In genomic region chr6:24954126-24954525, GRCm38 (mm10) we compare ENCODE assay signal across 22 mouse cellular contexts. TPM values are rescaled to one million over a fixed set of nuclear protein-coding genes. Genes with fewer than 3 reads are reported as not detected.
DNase-seq lines count a peak whose midpoint lies in the region; ATAC-seq lines count a peak whose summit lies in the region.
"Had no signal": no experiment of that assay in that cellular context is flagged by ENCODE, and none has a peak within 500 bp of the region (broad histone marks: within the 10 kb centered on the region; RNA-seq: fewer than 3 reads in every experiment).

No protein-coding gene starts in this region.

- peaks cover 9% of the 10 kb centered on the region for H3K4me1 ChIP-seq in hindbrain, embryonic 13.5 days (replicated peaks)
- peaks cover 5% of the 10 kb centered on the region; the same call in 1 of the 2 replicates for H3K4me1 ChIP-seq in hindbrain, embryonic 12.5 days
- peaks cover 22% of the 10 kb centered on the region for H3K4me1 ChIP-seq in midbrain, embryonic 10.5 days
- H3K4me1 ChIP-seq in midbrain, embryonic 13.5 days (replicated peaks): peaks cover 5% of the 10 kb centered on the region
- H3K4me1 ChIP-seq in midbrain, embryonic 12.5 days: peaks cover 4% of the 10 kb centered on the region; the same call in 1 of the 2 replicates

- intact Hi-C loops in gastrocnemius, postnatal 36 days (cut with DNase I): no loop called here

- H3K27me3 ChIP-seq in hindbrain, embryonic 13.5 days: peaks cover 6% of the 10 kb centered on the region; the same call in 1 of the 2 replicates
- peaks cover 3% of the 10 kb centered on the region for H3K27me3 ChIP-seq in hindbrain, embryonic 12.5 days
- H3K27me3 ChIP-seq in midbrain, embryonic 10.5 days (ENCODE audit: low read depth, poor library complexity, severe bottlenecking): peaks cover 15% of the 10 kb centered on the region
- peaks cover 7% of the 10 kb centered on the region; the same call in 1 of the 2 replicates for H3K27me3 ChIP-seq in midbrain, embryonic 13.5 days
- peaks cover 8% of the 10 kb centered on the region for H3K27me3 ChIP-seq in midbrain, embryonic 12.5 days
- H3K27me3 ChIP-seq: forebrain, embryonic 15.5 days had no signal

- no peak for ATAC-seq in hindbrain, embryonic 13.5 days (ENCODE audit: low FRiP score)
- no peak for ATAC-seq in hindbrain, embryonic 12.5 days (ENCODE audit: low FRiP score)
- no peak for ATAC-seq in midbrain, embryonic 13.5 days
- no peak for ATAC-seq in midbrain, embryonic 12.5 days (ENCODE audit: low FRiP score, low read depth)
- ATAC-seq: CD4-positive, CD25-positive, alpha-beta regulatory T cell, adult 4 months; intestine, postnatal 0 days; liver, postnatal 0 days had no signal

- DNase-seq in midbrain, embryonic 10.5 days (ENCODE audit: low spot score): no peak
- no peak for DNase-seq in gastrocnemius, postnatal 36 days
- no peak for DNase-seq in heart, adult 11 months
- no peak for DNase-seq in MN1 (ENCODE audit: low spot score)
- DNase-seq: heart, postnatal 4 days; liver; liver, postnatal 0 days; lung, postnatal 14 days; right cerebral cortex, postnatal 14 days; thymus, postnatal 14 days had no signal

- WGBS in hindbrain, embryonic 13.5 days: 87% methylated on average over 5 of the region's 5 CpGs
- 81% methylated on average over 5 of the region's 5 CpGs for WGBS in hindbrain, embryonic 12.5 days
- WGBS in midbrain, embryonic 10.5 days: 80% methylated on average over 5 of the region's 5 CpGs
- WGBS in midbrain, embryonic 13.5 days: 85% methylated on average over 5 of the region's 5 CpGs
- 84% methylated on average over 5 of the region's 5 CpGs for WGBS in midbrain, embryonic 12.5 days

- H3K9ac ChIP-seq in hindbrain, embryonic 13.5 days: no peak overlapping the region
- no peak overlapping the region for H3K9ac ChIP-seq in hindbrain, embryonic 12.5 days
- H3K9ac ChIP-seq in midbrain, embryonic 13.5 days (replicated peaks): no peak overlapping the region
- H3K9ac ChIP-seq in midbrain, embryonic 12.5 days (replicated peaks): no peak overlapping the region
- H3K9ac ChIP-seq: liver, postnatal 0 days had no signal

- no peaks in the 10 kb centered on the region for H3K9me3 ChIP-seq in hindbrain, embryonic 13.5 days
- no peaks in the 10 kb centered on the region for H3K9me3 ChIP-seq in hindbrain, embryonic 12.5 days (replicated peaks)
- H3K9me3 ChIP-seq in midbrain, embryonic 10.5 days (replicated peaks): no peaks in the 10 kb centered on the region
- H3K9me3 ChIP-seq in midbrain, embryonic 13.5 days: no peaks in the 10 kb centered on the region
- H3K9me3 ChIP-seq in midbrain, embryonic 12.5 days: no peaks in the 10 kb centered on the region
- H3K9me3 ChIP-seq: forebrain, embryonic 15.5 days; heart, embryonic 13.5 days had no signal

- H3K4me3 ChIP-seq in hindbrain, embryonic 13.5 days: no peak overlapping the region
- no peak overlapping the region for H3K4me3 ChIP-seq in hindbrain, embryonic 12.5 days
- H3K4me3 ChIP-seq in midbrain, embryonic 10.5 days: peak overlapping the region; percentile 76; the same call in 1 of the 2 replicates
- no peak overlapping the region for H3K4me3 ChIP-seq in midbrain, embryonic 13.5 days (replicated peaks)
- H3K4me3 ChIP-seq in midbrain, embryonic 12.5 days: no peak overlapping the region
- H3K4me3 ChIP-seq: erythroblast, embryonic 14.5 days had no signal

- H3K4me2 ChIP-seq in hindbrain, embryonic 13.5 days: peak overlapping the region; percentile 80; the same call in 1 of the 2 replicates
- H3K4me2 ChIP-seq in hindbrain, embryonic 12.5 days (replicated peaks): no peak overlapping the region
- no peak overlapping the region for H3K4me2 ChIP-seq in midbrain, embryonic 13.5 days (replicated peaks)
- peak overlapping the region; percentile 90; the same call in 1 of the 2 replicates for H3K4me2 ChIP-seq in midbrain, embryonic 12.5 days (replicated peaks)

- no peaks in the 10 kb centered on the region for H3K36me3 ChIP-seq in hindbrain, embryonic 13.5 days
- H3K36me3 ChIP-seq in hindbrain, embryonic 12.5 days: no peaks in the 10 kb centered on the region
- no peaks in the 10 kb centered on the region for H3K36me3 ChIP-seq in midbrain, embryonic 10.5 days
- no peaks in the 10 kb centered on the region for H3K36me3 ChIP-seq in midbrain, embryonic 13.5 days
- H3K36me3 ChIP-seq in midbrain, embryonic 12.5 days: no peaks in the 10 kb centered on the region
- H3K36me3 ChIP-seq: forebrain, embryonic 15.5 days; G1E; heart, embryonic 13.5 days had no signal

- H3K27ac ChIP-seq in hindbrain, embryonic 13.5 days: no peak overlapping the region
- H3K27ac ChIP-seq in hindbrain, embryonic 12.5 days: no peak overlapping the region
- no peak overlapping the region for H3K27ac ChIP-seq in midbrain, embryonic 10.5 days (replicated peaks)
- no peak overlapping the region for H3K27ac ChIP-seq in midbrain, embryonic 13.5 days
- no peak overlapping the region for H3K27ac ChIP-seq in midbrain, embryonic 12.5 days (replicated peaks)
- H3K27ac ChIP-seq: heart, embryonic 13.5 days; stomach, postnatal 0 days had no signal

RNA-seq across cellular contexts. Expression of gene Tmem229a, which starts 2.0 kb away (rescaled TPM):
- polyA plus RNA-seq in hindbrain, embryonic 13.5 days (2015; fragmentation: Nextera tagmentation; extraction: Ambion mirVana): 2.0 TPM in 2 replicates
- 1.6 and 1.7 TPM in 2 replicates for polyA plus RNA-seq in hindbrain, embryonic 12.5 days (2016; fragmentation: Nextera tagmentation; extraction: Ambion mirVana)
- 1.3 and 1.4 TPM in 2 replicates for polyA plus RNA-seq in midbrain, embryonic 10.5 days (2016; fragmentation: Nextera tagmentation; extraction: Ambion mirVana)
- 1.6 and 2.1 TPM in 2 replicates for polyA plus RNA-seq in midbrain, embryonic 13.5 days (2015; fragmentation: Nextera tagmentation; extraction: Ambion mirVana)
- polyA plus RNA-seq in midbrain, embryonic 12.5 days (2016; fragmentation: Nextera tagmentation; extraction: Ambion mirVana): 1.9 and 2.5 TPM in 2 replicates
- under 1 TPM; 0.13 to 0.27 TPM for total RNA-seq in gastrocnemius, postnatal 36 days (2021)
- total RNA-seq: megakaryocyte-erythroid progenitor cell, adult 5-6 weeks had no signal
- polyA plus RNA-seq: CD4-positive, CD25-positive, alpha-beta regulatory T cell, adult 4 months; erythroblast, embryonic 14.5 days; G1E had no signal

Comparison
In these comparisons a context has a peak if more than half of its experiments do, and no peak if none do; other contexts are left out.
1. H3K4me2 ChIP-seq: peak in hindbrain, embryonic 13.5 days (single experiment) and midbrain, embryonic 12.5 days (single experiment); none in hindbrain, embryonic 12.5 days (single experiment) and midbrain, embryonic 13.5 days (single experiment).